8 mouse cellular contexts compared by ENCODE assay signal in genomic region chr3:32616331-32617052, GRCm38 (mm10). TPM values are rescaled to one million over a fixed set of nuclear protein-coding genes. Genes with fewer than 3 reads are reported as not detected.
DNase-seq lines count a peak whose midpoint lies in the region; ATAC-seq lines count a peak whose summit lies in the region.

Gene Gnb4 (minus strand): TSS chr3:32616585.

- H3K4me1 ChIP-seq in forebrain, embryonic 10.5 days, result peaks cover 18% of the 10 kb centered on the region
- 0 out of 2 replicates have a peak, but pooled peaks cover 11% of the 10 kb centered on the region for H3K4me1 ChIP-seq in lung, embryonic 15.5 days

- H3K4me3 ChIP-seq in forebrain, embryonic 10.5 days, result peak within 1 kb of the TSS; percentile 78
- peak within 1 kb of the TSS; percentile 70 for H3K4me3 ChIP-seq in lung, embryonic 15.5 days

- intact Hi-C loops in heart, postnatal 14 days (cut with DNase I), result loop anchor here (10.0 kb wide), 1 partner anchor 48 kb away; no protein-coding TSS in a partner anchor

- no peaks in the 10 kb centered on the region; the same call in 1 of the 2 replicates for H3K36me3 ChIP-seq in forebrain, embryonic 10.5 days (replicated peaks)
- no peaks in the 10 kb centered on the region for H3K36me3 ChIP-seq in lung, embryonic 15.5 days

- H3K4me2 ChIP-seq in lung, embryonic 15.5 days, result peak within 1 kb of the TSS; percentile 80

- peak; percentile 46 for ATAC-seq in activated CD4-positive, CD25-positive, alpha-beta regulatory T cell, adult 4 months
- ATAC-seq in lung, embryonic 15.5 days (ENCODE audit: borderline replicate concordance, extremely low read depth, low FRiP score, low TSS enrichment), result peak; percentile 94

- H3K9me3 ChIP-seq in forebrain, embryonic 10.5 days, result no peaks in the 10 kb centered on the region; the same call in 1 of the 2 replicates
- H3K9me3 ChIP-seq in lung, embryonic 15.5 days, result no peaks in the 10 kb centered on the region

- 2% methylated on average over 82 of the region's 83 CpGs for WGBS in forebrain, embryonic 10.5 days
- 2% methylated on average over 53 of the region's 83 CpGs for WGBS in lung, embryonic 15.5 days

- peak within 1 kb of the TSS; percentile 88 for H3K27ac ChIP-seq in forebrain, embryonic 10.5 days
- peak within 1 kb of the TSS; percentile 82 for H3K27ac ChIP-seq in lung, embryonic 15.5 days

- peak within 1 kb of the TSS; percentile 60 for H3K9ac ChIP-seq in lung, embryonic 15.5 days

- DNase-seq in CD4-positive helper T cell, adult 2 months (ENCODE audit: low read depth, low spot score), result peak; percentile 45
- peak; percentile 77 for DNase-seq in forebrain, embryonic 10.5 days (ENCODE audit: extremely low spot score, low spot score)
- peak; percentile 68 to 78 for DNase-seq in heart, postnatal 14 days
- DNase-seq in kidney, postnatal 4 days, result peak; percentile 69 to 79
- DNase-seq in ovary, adult 18-20 months (ENCODE audit: low spot score), result peak; percentile 10
- DNase-seq in thymus, postnatal 4 days, result peak; percentile 81

- peaks cover 14% of the 10 kb centered on the region; the same call in 1 of the 2 replicates for H3K27me3 ChIP-seq in forebrain, embryonic 10.5 days (ENCODE audit: poor library complexity, severe bottlenecking)
- H3K27me3 ChIP-seq in lung, embryonic 15.5 days, result no peaks in the 10 kb centered on the region

RNA-seq across cellular contexts. Expression of gene Gnb4, which starts in this region (rescaled TPM):
- 10 to 100 TPM; 21.7 to 28.6 TPM for polyA plus RNA-seq in activated CD4-positive, CD25-positive, alpha-beta regulatory T cell, adult 4 months (2017; shearing (Covaris generic))
- 36.7 and 38.4 TPM in 2 replicates for polyA plus RNA-seq in forebrain, embryonic 10.5 days (2016; fragmentation: Nextera tagmentation; extraction: Ambion mirVana)
- 10 to 100 TPM; 26.2 to 26.4 TPM for total RNA-seq in heart, postnatal 14 days (2021)
- 82.3 and 82.5 TPM in 2 replicates for polyA plus RNA-seq in lung, embryonic 15.5 days (2015; fragmentation: Nextera tagmentation; extraction: Ambion mirVana)

Comparison
In these comparisons a context has a peak if more than half of its experiments do, and no peak if none do; other contexts are left out.
1. Peak in every context shown above with its lines: DNase-seq, ATAC-seq, H3K4me3 ChIP-seq and H3K27ac ChIP-seq.
2. DNase-seq: peak in every context shown above with its lines; median percentile 81 in thymus, postnatal 4 days; 77 in forebrain, embryonic 10.5 days; 74 in kidney, postnatal 4 days; 73 in heart, postnatal 14 days; 45 in CD4-positive helper T cell, adult 2 months; 10 in ovary, adult 18-20 months.